In genomic region chr11:117975211-117975967, GRCm38 (mm10) we compare ENCODE assay signal across 8 mouse cellular contexts. TPM values are rescaled to one million over a fixed set of nuclear protein-coding genes. Genes with fewer than 3 reads are reported as not detected.
A peak's percentile ranks its signal among the peaks of the same experiment; 100 is the strongest.
DNase-seq lines count a peak whose midpoint lies in the region; ATAC-seq and TF ChIP-seq lines count a peak whose summit lies in the region.

No protein-coding gene starts in this region.

- no peaks in the 10 kb centered on the region; the same call in 1 of the 2 replicates for H3K27me3 ChIP-seq in heart, embryonic 14.5 days (ENCODE audit: control insufficient read depth, insufficient read depth, low read length)
- no peaks in the 10 kb centered on the region for H3K27me3 ChIP-seq in ES-Bruce4 (ENCODE audit: control insufficient read depth, insufficient read depth, low read length, poor library complexity, severe bottlenecking)
- H3K27me3 ChIP-seq in embryonic facial prominence, embryonic 14.5 days (replicated peaks; ENCODE audit: control insufficient read depth, insufficient read depth, low read length): no peaks in the 10 kb centered on the region

- intact Hi-C loops in heart, postnatal 10 days (cut with DNase I): no loop called here
- intact Hi-C loops in left cerebral cortex, postnatal 25 days (cut with DNase I): no loop called here

- no peaks in the 10 kb centered on the region for H3K79me2 ChIP-seq in macrophage (ENCODE audit: inconsistent target)

- no peak for ATAC-seq in heart, embryonic 14.5 days (ENCODE audit: insufficient number of reproducible peaks, insufficient read depth, low FRiP score, low read depth)
- peak; percentile 38; the same call in 1 of the 2 replicates for ATAC-seq in embryonic facial prominence, embryonic 14.5 days (ENCODE audit: low read depth)

- 16% methylated on average over 18 of the region's 18 CpGs for WGBS in heart, embryonic 14.5 days
- WGBS in embryonic facial prominence, embryonic 14.5 days: 13% methylated on average over 17 of the region's 18 CpGs
- 81% methylated on average over 13 of the region's 18 CpGs for WGBS in macrophage (ENCODE audit: missing documents)

- no peaks in the 10 kb centered on the region for H3K36me3 ChIP-seq in heart, embryonic 14.5 days (ENCODE audit: control insufficient read depth, insufficient read depth, low read length)
- H3K36me3 ChIP-seq in ES-Bruce4 (ENCODE audit: control insufficient read depth, insufficient read depth, low read length, poor library complexity, severe bottlenecking): no peaks in the 10 kb centered on the region
- no peaks in the 10 kb centered on the region for H3K36me3 ChIP-seq in embryonic facial prominence, embryonic 14.5 days (ENCODE audit: control insufficient read depth, insufficient read depth, low read length)
- no peaks in the 10 kb centered on the region for H3K36me3 ChIP-seq in macrophage (ENCODE audit: inconsistent target)

- no peak for TF ChIP-seq CTCF in ES-Bruce4 (IDR thresholded peaks at IDR 0.05; ENCODE audit: low read depth, low read length)

- H3K27ac ChIP-seq in heart, embryonic 14.5 days (replicated peaks in 1 of 2; ENCODE audit: control insufficient read depth in 1 of 2, insufficient read depth in 1 of 2, low read depth in 2 of 2, low read length in 2 of 2): peak overlapping the region; percentile 20 to 29; a peak in 2 of 4 replicates
- peak overlapping the region; percentile 99 for H3K27ac ChIP-seq in ES-Bruce4 (ENCODE audit: insufficient read depth, low read length)
- H3K27ac ChIP-seq in embryonic facial prominence, embryonic 14.5 days (replicated peaks; ENCODE audit: low read depth, low read length): peak overlapping the region; percentile 80
- peak overlapping the region; percentile 8; the same call in 1 of the 2 replicates for H3K27ac ChIP-seq in macrophage

- 0 out of 2 replicates have a peak overlapping the region, but pooled peaks have one; percentile 17 for H3K9ac ChIP-seq in heart, embryonic 14.5 days (ENCODE audit: low read length)
- peak overlapping the region; percentile 44 for H3K9ac ChIP-seq in ES-Bruce4 (ENCODE audit: low read depth, poor library complexity, severe bottlenecking)
- H3K9ac ChIP-seq in embryonic facial prominence, embryonic 14.5 days (ENCODE audit: low read depth, low read length): 0 out of 2 replicates have a peak overlapping the region, but pooled peaks have one; percentile 17

- H3K9me3 ChIP-seq in heart, embryonic 14.5 days (ENCODE audit: control insufficient read depth, low read length): no peaks in the 10 kb centered on the region
- H3K9me3 ChIP-seq in ES-Bruce4 (replicated peaks; ENCODE audit: control insufficient read depth, insufficient read depth, low read length, poor library complexity, severe bottlenecking): no peaks in the 10 kb centered on the region
- H3K9me3 ChIP-seq in embryonic facial prominence, embryonic 14.5 days (ENCODE audit: control insufficient read depth, low read length): no peaks in the 10 kb centered on the region

- H3K4me2 ChIP-seq in heart, embryonic 14.5 days (ENCODE audit: low read length): no peak overlapping the region
- H3K4me2 ChIP-seq in embryonic facial prominence, embryonic 14.5 days (ENCODE audit: low read depth, low read length): no peak overlapping the region

- no peak for DNase-seq in heart, postnatal 10 days
- DNase-seq in embryonic facial prominence, embryonic 14.5 days (ENCODE audit: low spot score): peak; percentile 77
- no peak for DNase-seq in ovary, adult 18-20 months (ENCODE audit: low spot score)
- DNase-seq in frontal cortex, adult 2 months (ENCODE audit: extremely low spot score in 1 of 2, low spot score in 1 of 2): no peak
- no peak for DNase-seq in left cerebral cortex, postnatal 25 days (ENCODE audit: low spot score in 2 of 2)

- peaks cover 21 to 25% of the 10 kb centered on the region in 2 experiments for H3K4me1 ChIP-seq in heart, embryonic 14.5 days (ENCODE audit: control insufficient read depth in 2 of 2, insufficient read depth in 2 of 2, low read length in 2 of 2)
- peaks cover 14% of the 10 kb centered on the region for H3K4me1 ChIP-seq in ES-Bruce4 (ENCODE audit: control insufficient read depth, insufficient read depth, low read length)
- H3K4me1 ChIP-seq in embryonic facial prominence, embryonic 14.5 days (ENCODE audit: control insufficient read depth, insufficient read depth, low read length): peaks cover 20% of the 10 kb centered on the region

- TF ChIP-seq POLR2A in ES-Bruce4 (IDR thresholded peaks at IDR 0.05; ENCODE audit: insufficient read depth, low read length): no peak

- TF ChIP-seq EP300 in ES-Bruce4 (IDR thresholded peaks at IDR 0.05; ENCODE audit: insufficient read depth, low read depth, low read length): peak; percentile 99

- no peak overlapping the region for H3K4me3 ChIP-seq in heart, embryonic 14.5 days (ENCODE audit: control insufficient read depth in 1 of 2, insufficient read depth in 1 of 2, low read depth in 1 of 2, low read length in 2 of 2)
- H3K4me3 ChIP-seq in ES-Bruce4 (ENCODE audit: low read depth, low read length) (no peak overlapping the region), macrophage (ENCODE audit: inconsistent target) (no peak overlapping the region)
- H3K4me3 ChIP-seq in embryonic facial prominence, embryonic 14.5 days (ENCODE audit: low read depth, low read length): no peak overlapping the region

RNA-seq across cellular contexts. Expression of gene Socs3, which starts 5.5 kb away (rescaled TPM):
- polyA plus RNA-seq in heart, embryonic 14.5 days (2014; fragmentation: Nextera tagmentation; extraction: Ambion mirVana): 2.0 and 2.3 TPM in 2 replicates
- 1 to 10 TPM; 3.7 to 5.8 TPM for total RNA-seq in heart, postnatal 10 days (2021)
- polyA plus RNA-seq in ES-Bruce4 (2011; ENCODE audit: insufficient read depth, insufficient read length, low read depth, missing spikeins) (53.8 and 61.5 TPM in 2 replicates), macrophage (2018) (2.0 to 6.9 TPM (median 2.3 TPM) in 3 replicates)
- polyA plus RNA-seq in embryonic facial prominence, embryonic 14.5 days (2014; fragmentation: Nextera tagmentation; extraction: Ambion mirVana): 6.8 and 8.3 TPM in 2 replicates
- total RNA-seq in macrophage (2018; cell fraction: chromatin; rRNA removed): 100 to 1,000 TPM in 18 of 26 experiments, 10 to 100 TPM in 5, 1 to 10 TPM in 3; 3.6 to 749 (median 239) TPM
- total RNA-seq in macrophage (2018; cell fraction: cytosol; rRNA removed): 1,000 to 10,000 TPM in 3 of 26 experiments, 100 to 1,000 TPM in 15, 10 to 100 TPM in 6, 1 to 10 TPM in 2; 3.4 to 1,133 (median 302) TPM
- 1,000 to 10,000 TPM in 2 of 26 experiments, 100 to 1,000 TPM in 17, 10 to 100 TPM in 6, 1 to 10 TPM in 1; 3.2 to 1,503 (median 563) TPM for total RNA-seq in macrophage (2018; cell fraction: nucleus; rRNA removed)
- 4.5 and 5.8 TPM in 2 replicates for polyA plus RNA-seq in frontal cortex, adult 2 months (2012; rRNA removed)
- 1 to 10 TPM; 3.8 to 4.3 TPM for total RNA-seq in left cerebral cortex, postnatal 25 days (2021)

RNA-seq across cellular contexts. Expression of gene Pgs1, which starts 10.7 kb away (rescaled TPM):
- polyA plus RNA-seq in heart, embryonic 14.5 days (2014; fragmentation: Nextera tagmentation; extraction: Ambion mirVana): 23.1 TPM in 2 replicates
- 10 to 100 TPM; 21.2 to 23.7 TPM for total RNA-seq in heart, postnatal 10 days (2021)
- 31.5 and 35.5 TPM in 2 replicates for polyA plus RNA-seq in ES-Bruce4 (2011; ENCODE audit: insufficient read depth, insufficient read length, low read depth, missing spikeins)
- 31.0 and 34.7 TPM in 2 replicates for polyA plus RNA-seq in embryonic facial prominence, embryonic 14.5 days (2014; fragmentation: Nextera tagmentation; extraction: Ambion mirVana)
- 100 to 1,000 TPM; 115 to 839 (median 194) TPM for total RNA-seq in macrophage (2018; cell fraction: chromatin; rRNA removed)
- total RNA-seq in macrophage (2018; cell fraction: cytosol; rRNA removed): 10 to 100 TPM; 18.3 to 57.3 (median 29.4) TPM
- 100 to 1,000 TPM in 16 of 26 experiments, 10 to 100 TPM in 10; 65.7 to 895 (median 111) TPM for total RNA-seq in macrophage (2018; cell fraction: nucleus; rRNA removed)
- polyA plus RNA-seq in macrophage (2018): 12.0 to 40.0 TPM (median 28.0 TPM) in 3 replicates
- polyA plus RNA-seq in frontal cortex, adult 2 months (2012; rRNA removed): 69.6 and 74.3 TPM in 2 replicates
- 10 to 100 TPM; 85.6 to 88.1 TPM for total RNA-seq in left cerebral cortex, postnatal 25 days (2021)

Comparison
In these comparisons a context has a peak if more than half of its experiments do, and no peak if none do; other contexts are left out.
1. H3K27ac ChIP-seq: peak in every context shown above with its lines; median percentile 99 in ES-Bruce4; 80 in embryonic facial prominence, embryonic 14.5 days; 24 in heart, embryonic 14.5 days; 8 in macrophage.